Mouse (Mus musculus) ovary, adult 18-20 months (tissue): ENCODE data around the gene Arhgef10l.

ENCODE experiments used
- DNase-seq: peaks from one replicate; pipeline ENCODE4 v3.0.0; 2022; ENCODE audit warnings: low spot score, mixed read lengths

Gene Arhgef10l

DNA sequence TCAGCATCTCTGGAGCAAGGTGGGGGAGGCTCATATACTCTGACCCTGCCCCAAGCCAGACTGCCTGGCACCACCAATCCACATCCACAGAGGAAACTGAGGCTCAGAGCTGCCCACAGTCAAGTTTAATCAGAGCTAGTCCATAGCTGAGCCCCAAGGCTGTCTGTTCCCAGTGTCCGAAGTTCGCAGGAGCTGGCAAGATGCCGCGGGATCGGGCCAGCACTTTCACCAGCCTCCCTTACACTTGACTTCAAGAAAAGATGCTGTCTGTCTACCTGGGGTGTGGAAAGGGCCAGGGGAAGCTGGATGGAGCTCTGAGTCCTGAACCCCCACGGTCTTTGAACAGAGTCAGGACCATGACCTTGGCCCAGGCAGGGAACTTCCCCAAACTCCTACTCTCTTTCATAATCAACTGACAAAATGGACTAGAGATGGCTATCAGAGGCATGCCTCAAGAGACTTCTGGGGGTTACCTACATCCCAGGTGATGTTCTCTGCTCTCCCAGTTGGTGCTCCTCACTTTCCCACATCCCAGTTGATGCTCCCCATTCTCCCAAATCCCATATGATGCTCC, 34.4 kb downstream of the Arhgef10l start:
- no peak for DNase-seq

DNA sequence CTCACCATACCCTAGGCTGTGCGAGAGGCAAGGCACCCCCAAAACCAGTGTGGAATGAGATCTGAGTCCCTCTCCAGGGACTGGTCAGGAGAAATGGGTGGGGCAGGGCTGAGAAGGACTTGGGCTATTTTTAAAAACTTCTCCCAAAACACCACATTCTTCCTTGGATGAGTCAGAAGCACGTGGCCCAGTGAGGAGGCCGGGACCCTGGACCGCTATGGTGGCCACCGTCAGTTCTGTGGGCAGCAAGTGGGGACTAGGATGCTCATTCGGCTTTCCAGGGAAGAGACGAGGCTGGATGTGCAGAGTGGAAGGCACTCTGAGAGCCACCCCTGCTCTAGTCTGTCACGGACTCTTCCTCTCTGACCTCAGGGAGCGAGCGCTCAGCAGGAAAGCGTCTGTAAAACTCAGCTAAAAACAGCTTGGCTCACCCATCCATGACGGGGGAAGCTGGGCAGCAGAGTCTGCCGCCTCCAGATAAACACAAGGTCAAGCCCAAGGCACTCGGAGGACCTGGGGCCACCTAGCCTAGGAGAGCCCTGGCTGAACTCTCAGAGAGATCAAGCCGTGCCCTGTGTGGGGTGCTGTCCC, 35.1 kb downstream of the Arhgef10l start:
- peak; percentile 75 for DNase-seq

DNA sequence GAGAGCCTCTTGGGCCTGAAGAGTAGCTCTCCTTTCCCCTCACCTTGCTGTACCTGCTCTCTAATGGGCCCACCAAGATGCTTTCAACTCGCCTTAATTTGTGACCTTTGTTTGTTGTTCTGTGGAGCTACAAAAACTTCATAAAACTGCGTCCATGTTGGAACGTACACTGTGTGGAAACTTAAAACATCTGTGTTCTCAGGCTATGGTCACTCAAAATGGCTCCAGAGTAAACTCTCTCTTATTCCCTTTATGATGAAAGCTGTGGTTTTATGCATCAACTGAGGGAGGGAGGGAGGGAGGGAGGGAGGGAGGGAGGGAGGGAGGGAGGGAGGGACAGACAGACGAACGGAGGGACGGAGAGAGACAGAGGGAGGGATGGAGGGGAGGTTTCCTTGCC, 35.7 kb downstream of the Arhgef10l start:
- no peak for DNase-seq

DNA sequence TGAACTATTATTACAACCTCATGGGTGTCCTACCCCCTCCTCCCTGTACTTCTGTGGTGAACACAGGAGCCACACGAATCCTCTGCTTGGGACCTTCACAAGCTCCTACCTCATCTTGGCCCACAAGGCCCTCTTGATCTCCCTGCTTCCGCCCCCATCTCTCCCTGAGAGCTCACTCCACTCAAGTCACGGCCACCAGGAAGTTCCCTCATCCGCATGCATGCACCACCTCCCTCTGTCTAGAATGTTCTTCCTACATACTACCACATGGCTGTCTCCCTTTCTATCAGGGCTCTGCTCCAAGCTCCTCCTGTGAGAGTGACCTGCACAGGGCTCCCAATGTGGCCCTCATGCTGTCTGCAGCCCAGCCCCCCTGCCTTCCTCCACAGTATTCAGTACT, 36.8 kb downstream of the Arhgef10l start:
- no peak for DNase-seq

DNA sequence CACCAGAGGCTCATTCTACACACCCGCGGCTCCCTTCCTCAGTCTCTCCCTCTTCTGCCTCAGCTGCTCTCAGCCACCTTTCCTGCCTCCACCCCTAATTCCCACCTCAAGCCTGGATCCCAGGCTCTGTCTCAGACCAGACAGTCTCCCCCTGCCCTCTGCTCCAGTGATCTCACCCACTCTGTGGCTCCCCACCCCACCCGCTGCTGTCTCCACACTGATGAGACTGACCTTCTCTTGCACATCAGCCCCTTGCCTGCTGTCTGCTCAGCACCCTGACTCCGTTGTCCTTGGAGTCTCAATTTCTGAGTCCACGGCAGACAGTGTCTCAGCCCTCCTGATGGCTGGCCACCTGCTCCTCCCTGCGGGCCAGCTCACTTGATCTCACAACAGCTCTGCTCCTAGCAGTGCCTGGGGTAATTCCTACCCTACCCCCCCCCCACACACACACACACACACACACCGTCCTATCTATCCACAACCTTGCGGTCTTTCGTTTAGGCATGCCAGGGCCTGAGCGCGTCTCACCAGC, 37.3 kb downstream of the Arhgef10l start:
- DNase-seq, result no peak

DNA sequence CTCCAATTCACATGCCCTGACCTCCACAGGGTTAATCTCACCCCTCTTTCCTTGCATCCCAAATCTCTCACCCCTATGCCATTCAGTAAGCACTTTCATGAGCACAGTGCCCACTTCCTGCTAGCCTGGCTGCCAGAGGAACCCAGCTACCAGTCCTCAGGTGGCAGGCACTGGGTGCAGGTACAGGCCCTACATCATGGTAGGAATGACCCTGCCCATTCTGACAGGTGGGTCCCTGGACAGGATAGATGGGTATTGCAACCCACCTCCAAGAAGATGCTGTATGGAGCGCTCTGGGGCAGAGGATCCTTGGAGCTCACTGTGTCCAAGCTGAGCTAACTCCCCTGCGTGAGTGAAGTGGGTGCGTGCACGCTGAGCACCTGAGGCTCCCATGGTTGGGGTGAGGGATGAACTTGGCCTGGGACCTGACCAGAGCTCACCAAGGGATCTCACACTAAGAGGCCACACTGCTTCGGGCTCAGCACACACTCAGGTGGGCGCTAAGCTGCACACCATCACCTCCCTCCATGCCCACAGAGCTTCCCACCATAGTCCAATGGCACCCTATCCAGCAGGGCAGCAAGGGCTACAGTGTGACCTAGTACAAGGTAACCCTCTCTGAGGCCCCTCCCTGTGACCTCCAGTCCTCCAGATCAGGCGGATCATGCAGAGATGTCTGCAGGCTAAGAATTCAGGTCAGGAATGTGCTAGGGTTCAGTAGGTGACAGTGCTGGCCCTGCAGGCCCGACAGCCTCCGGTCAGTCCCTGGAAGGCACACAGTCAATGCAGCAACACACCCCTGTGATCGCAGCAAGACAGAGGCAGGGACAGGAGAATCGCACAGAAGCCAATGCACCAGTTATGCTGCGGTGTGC, 39.9 kb downstream of the Arhgef10l start:
- no peak for DNase-seq

DNA sequence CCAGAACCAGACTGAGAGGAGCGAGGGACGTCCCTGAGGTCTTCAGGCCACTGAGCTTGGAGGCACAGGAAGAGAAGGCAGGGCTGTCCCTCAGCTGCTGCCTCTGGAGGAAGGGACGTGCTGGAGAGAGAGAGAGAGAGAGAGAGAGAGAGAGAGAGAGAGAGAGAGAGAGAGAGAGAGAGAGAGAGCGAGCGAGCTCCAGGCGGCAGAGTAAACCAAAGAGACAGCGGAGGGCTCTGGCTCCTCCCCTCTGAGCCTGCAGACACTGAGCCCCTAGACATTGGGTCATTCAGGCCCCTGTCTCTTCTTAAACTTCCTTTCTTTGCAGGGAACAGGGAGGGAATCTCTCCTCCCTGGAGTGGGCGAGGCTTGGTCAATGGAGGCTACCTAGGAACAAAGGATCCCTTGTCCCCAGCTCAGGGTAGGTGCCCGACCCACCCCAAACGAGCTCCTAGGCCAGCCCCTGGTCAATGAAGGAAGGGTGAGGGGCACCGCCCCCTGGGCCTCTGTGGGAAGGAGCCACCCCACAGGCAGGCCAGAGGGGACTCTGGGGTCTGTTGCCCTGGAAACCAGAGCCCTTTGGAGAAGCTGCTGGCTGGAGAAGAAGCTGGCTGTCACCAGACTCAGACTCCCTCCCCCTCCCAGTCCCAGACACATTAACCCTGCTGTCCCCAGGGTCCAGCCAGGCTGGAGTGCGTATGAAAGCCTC, 41.2 kb downstream of the Arhgef10l start:
- DNase-seq, result no peak

DNA sequence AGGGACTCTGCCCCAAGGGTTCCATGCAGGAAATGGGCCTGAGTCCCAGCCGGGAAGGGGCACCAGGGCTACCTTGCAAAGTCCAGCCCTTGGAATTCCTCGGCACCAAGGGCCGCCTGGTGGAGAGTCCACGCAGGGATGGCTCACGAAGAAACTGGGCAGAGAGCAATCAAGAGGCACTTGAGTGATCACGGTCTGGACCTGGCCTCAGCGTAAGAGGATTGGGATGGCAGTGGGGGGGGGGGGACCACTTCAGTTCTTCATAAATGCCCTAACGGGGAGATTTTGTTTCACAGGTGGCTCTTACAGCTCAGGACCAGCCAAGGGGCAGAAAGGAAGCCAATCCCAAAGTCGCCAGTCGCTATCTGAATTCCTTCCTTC, 41.7 kb downstream of the Arhgef10l start:
- no peak for DNase-seq

DNA sequence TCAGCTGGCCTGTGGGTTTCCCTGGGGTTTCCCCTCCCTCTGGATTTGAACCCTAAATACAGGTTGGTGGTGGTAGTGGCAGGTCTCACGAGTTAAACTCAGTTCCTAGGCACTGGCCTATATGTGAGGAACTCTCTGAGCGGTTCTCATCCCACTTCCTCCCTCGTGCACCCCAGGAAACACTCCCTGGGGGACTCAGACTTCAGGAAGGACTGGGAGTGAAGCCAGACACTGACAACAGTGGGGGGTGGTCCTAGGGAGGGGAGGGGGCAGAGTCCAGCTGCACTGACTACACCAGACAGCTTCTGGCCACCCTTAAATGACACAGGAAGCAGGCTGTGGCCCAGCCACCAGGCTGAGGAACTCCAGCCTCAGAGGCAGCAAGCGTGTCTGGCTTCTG, 43.0 kb downstream of the Arhgef10l start:
- DNase-seq, result no peak

DNA sequence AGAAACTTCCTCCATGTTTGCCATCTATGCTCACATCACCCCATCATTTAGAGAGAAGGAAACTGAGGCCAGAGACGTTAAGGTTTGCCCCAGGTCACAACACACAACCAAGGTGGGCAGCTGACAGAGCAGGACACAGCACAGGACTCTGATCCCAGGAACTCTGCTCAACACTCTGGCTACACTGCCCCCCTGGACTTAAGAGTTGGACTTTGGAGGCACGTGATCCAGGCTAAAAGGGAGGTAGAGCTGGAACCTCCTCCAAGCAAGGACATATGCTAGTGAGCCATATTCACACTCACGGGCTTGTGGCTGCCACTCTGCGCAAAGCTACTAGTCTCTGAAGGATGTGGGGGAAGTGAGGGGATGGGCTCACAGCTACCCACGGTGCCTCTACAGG, 45.3 kb downstream of the Arhgef10l start:
- DNase-seq, result no peak

DNA sequence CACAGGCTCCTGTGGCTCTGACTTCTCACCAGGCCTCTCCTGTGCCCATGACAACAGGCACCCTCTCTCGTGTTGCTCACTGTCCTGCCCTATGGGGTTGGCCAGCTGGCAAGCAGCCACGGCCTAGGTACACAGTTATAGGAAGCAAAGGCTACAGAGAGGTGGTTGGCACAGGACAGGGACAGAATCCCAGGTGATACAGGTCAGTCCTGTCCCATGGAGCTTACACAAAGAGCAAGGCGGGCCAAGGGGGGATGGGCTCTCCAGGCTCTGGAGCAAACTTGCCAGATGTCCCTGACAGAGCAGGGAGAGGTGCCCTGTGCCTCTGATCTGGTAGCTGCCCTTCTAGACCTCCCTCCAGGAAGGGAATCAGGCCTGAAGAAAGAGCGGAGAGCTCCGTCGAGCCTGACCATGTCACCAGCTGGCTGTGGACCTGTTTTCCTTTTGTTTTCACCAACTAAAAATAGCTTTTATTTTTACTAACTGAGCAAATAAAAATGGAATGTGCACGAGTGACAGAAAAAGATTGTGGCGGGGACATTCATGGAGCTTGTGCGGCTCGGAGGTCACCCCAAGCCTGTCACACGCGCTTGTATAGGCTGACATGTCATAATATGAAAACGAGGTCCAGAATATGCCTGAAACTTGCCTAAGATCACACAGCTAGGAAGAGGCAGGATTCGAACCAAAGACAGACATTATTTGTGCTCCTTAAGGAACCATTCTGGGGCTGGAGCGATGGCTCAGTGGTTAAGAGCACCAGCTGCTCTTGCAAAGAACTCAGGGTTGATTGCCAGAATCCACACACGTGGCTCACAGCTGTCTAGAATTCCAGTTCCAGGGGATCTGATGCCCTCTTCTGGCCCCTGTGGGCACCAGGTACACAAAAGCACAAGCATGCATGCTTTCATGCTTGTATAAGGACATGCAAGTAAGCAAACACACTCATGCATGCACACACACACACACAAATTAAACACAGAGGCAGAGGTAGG, 48.1 kb downstream of the Arhgef10l start:
- DNase-seq, result no peak

DNA sequence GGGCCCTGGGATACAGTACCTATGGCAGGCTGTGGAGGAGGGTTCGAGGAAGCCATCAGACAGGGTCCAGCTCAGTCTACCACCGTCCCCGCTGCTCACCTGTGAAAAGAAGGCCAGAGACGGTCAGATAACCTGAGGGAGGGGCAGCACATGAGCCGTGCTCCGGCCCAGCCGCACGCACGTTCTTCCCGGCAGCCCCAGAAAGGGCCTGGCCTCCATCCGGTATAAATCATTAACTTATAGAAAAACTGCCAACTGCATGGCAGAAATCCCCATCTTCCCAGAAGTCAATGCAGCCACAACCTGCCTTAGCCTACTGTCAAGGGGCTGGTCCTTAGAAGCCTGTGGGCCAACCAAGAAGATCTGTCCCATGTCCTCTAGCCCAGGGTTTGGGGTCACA, 48.9 kb downstream of the Arhgef10l start:
- DNase-seq, result no peak

DNA sequence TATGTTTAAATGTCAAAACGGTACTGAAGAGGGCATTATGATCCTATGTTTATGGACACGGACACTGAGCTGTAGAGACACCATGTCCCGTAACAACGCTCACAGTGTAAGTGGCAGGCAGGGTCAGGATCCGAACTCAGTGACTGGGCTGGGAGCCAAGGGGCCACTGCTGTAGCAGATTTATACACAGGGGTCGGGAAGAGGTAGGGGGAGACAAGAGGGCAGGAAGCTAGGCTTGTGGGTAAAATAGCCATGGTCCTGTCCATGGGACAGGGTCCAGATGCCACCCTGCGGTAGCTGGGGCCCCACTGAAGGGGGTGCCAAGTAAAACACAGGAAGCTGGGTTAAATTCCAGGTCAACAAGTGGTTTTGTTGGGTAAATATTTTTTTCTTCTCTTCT, 49.6 kb downstream of the Arhgef10l start:
- DNase-seq, result no peak

DNA sequence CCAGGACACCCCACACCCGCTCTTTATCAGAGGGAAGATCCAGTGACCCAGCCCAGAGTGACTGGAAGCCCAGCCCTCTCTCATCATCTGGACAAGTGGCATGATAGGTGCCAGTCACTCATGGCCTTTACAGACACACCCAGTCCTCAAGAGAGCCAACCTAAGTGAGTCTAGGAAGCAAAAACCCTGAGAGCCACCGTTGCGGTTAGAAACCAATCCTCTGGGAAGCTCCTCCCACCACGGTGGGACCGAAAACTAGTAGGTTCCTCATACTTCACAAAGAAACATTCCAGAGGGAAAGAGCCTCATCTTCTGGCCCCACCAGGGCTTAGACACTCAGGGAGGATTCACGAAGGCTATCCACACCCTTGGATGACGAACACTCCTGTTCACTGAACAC, 50.0 kb downstream of the Arhgef10l start:
- no peak for DNase-seq

DNA sequence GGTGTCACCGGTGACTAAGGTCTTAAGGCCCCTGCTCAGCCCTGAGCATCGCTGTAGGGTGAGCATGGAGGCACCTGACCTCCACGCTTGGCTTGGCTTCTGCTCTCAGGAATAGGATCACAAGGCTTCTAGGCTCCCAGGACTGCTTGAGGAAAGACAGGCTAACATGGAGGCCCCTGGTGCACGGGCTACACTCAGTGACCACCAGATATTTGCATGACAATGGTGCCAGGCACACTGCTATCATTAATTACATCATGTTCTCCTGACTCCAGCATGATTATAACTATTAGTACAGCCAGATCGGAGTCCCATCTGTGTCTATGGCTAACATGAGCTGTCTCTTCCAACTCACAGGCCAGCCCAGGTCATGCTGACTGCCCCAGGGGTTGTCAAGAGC, 51.3 kb downstream of the Arhgef10l start:
- DNase-seq, result no peak

DNA sequence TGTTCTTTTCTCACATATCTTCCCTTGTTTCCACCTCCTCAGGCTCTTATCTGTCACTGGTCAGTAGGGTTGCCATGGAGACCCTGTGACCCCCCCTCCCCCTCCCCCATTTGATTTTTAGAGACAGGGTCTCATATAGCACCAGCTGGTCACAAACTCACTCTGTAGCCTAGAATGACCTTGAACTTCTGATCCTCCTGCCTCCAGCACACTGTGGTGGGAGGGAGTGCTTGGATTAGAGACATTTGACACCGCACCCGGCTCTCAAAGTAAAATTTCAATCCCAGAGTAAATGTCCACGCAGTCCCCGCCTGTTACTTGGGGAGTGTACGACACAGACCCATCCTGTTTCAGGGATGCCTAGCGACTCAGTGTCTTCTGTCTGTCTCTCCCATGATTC, 51.7 kb downstream of the Arhgef10l start:
- no peak for DNase-seq

DNA sequence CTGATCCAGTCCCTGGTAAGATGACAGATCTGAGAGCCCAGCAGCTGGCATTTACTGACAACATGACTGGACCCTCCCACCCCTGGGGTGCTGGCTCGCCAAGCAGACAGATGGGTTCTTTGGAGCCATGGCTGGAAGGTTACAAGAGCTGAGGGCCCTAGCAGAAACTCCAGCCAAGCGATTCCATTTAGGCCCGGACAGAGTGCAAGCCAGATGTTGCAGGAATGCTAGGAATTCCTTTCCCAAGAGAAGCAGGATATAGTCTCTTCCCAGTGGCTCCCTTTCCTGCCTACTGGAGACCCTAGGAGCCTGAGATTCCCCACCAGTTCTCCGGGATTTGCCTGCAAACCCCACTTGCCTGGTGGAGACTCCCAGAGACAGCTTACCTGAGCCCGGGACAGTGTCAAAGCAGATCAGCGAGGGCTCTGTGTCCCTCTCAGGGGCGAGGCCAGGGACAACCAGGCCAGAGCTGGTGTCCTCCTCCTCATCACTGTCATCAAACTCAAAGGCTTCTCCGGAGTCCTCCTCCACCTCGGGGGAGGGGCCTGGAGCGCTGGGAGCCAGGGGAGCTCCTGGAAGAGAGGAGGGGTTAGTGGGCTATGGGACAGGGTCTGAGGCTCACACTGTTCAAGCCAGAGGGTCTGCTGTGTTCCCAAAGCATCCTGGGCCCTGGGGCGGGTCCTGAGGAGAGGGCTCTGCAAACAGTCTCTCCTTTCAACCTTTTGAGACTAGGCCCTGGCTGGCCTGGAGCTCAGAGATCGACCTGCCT, 54.8 kb downstream of the Arhgef10l start:
- DNase-seq, result no peak

DNA sequence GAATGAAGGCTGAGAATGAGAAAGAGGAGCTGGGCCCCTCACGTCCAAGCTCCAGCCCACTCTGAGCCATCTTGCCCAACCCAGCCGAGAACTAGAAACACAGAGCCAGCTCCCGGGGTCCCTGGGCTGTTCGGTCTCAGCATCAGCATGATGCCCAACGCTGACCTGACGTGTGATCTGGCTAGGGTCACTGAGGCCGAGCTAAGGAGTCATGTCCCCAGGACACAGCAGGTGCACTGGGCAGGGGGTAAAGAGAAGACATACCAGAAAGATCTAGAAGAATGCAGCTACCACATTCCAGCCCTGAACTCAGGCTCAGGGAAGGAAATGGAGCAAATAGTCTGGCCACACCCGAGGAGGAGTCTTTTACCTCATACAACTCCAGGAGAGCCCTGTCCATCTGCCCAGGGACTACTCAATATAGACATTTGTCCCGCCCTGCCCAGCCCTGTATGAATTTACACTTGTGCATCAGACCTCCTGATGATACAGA, 57.5 kb downstream of the Arhgef10l start:
- DNase-seq, result no peak

DNA sequence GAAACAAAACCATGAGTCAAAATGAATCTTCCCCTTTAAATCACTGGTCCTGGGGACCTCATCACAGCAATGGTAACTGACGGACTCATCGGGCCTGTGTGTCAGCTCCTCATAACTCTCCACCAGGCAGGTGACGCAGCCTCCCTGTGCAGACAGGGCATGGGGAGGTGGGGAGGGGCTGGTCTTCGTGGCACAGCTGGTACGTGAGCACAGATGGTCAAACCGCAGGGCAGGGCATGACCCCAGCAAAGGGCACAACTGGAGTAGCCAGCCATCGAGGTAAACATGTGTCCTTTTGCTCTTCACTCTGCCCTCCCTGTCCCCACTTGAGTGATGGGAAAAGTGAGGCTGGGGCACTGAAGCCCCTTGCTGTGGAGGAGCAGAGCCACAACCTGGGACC, 59.0 kb downstream of the Arhgef10l start:
- DNase-seq, result no peak

DNA sequence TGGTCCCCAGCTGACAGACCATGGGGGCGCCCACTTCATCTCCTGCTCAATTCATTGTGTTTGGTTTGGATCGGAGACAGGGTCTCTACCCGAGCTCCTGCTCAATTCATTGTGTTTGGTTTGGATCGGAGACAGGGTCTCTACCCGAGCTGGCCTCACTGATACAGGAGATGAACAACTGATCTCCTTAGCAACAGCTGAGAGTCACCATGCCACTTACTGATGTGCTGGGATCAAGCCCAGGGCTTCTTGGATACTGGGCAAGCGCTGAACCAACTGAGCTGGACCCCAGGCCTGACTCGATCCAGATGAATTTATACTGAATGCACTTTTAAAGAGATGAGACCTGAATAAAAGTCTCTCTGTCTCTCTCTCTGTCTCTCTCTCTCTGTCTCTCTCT, 59.6 kb downstream of the Arhgef10l start:
- no peak for DNase-seq
